Mouse (Mus musculus) retina, postnatal 1 day (tissue): Measurements from ENCODE around the gene Brinp3.

Experiments
- DNase-seq: peaks from one replicate; pipeline ENCODE4 v3.0.0-alpha.2; 2012

The Brinp3 gene

DNA sequence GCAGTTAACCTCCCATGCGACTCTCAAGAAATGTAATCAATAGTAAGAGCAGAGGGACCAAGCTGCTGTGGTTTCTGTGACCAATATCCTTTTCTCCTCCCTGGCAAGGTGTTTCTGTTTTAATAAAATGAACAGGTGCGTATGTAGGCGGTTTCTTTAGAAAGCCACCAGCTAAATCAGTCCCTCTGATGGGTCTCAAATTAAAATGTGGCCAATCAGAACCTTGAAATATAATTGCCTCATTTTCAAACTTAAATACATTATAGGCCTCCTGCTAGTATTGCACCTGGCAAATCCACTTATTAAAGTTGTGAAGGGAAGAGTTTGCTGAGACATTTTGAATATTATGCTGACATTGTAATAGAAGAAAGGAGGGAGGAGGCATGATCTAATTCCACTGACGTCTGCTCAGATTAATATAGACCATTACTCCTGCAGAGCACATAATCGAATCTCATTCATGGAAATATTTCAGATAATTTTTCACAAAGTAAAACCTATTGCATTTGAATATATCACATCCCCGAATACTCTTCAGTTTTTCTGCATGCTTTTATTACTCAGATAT is 305.5 kb downstream of the Brinp3 start:
- no peak for DNase-seq

DNA sequence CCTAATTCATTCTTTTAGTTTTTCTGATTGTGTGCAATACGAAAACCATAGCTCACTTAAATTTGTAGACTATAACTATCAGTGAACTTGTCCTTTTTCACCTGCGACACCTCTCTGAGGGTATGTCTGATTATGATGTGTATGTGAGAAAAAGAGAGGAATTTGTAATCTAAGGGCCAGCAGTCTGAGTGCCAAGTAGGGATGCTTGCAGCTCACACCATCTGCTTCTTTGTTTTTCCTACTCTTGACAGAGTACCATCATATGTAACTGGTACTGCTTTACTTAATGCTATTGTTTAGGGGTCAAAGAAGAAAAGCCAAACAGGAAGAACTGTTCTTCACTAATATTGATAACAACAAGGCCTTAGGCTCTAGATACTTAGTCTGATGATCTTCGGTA is 307.3 kb downstream of the Brinp3 start:
- DNase-seq, result no peak

DNA sequence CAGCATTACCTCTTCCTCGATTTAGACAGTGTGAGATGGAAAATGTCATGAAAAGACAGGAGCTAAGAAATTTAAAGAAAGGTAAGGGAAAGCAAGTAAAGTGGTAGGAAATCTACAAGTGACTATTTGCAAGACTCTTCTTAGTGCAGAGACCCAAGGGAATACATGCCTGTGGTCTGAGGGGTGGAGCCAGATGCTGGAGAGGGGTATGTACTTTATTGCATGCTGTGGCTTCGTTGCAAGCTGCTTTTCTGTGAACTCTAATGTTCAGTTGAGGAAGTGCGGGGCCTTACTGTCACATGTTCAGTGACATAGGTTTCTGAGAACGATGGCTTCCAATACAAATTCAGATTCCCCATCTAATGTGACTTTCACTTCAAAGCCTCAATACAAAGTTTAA is 313.2 kb downstream of the Brinp3 start:
- DNase-seq, result no peak

DNA sequence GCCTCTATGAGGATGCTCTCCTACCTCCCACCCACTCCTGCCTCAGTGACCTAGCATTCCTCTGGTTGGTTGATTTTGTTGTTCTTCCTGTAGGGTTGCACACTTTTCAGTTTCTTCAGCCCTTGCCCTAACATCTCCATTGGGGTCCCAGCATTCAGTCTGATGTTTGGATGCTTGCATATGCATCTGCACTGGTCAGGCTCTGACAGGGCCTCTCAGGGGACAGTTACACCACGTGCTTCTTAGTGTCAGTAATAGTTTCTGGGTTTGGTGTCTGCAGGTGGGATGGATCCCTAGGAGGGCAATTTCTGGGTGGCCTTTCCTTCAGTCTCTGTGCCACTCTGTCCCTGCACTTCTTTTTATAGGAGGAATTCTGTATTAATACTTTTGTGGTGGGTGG is 339.3 kb downstream of the Brinp3 start:
- DNase-seq, result no peak

DNA sequence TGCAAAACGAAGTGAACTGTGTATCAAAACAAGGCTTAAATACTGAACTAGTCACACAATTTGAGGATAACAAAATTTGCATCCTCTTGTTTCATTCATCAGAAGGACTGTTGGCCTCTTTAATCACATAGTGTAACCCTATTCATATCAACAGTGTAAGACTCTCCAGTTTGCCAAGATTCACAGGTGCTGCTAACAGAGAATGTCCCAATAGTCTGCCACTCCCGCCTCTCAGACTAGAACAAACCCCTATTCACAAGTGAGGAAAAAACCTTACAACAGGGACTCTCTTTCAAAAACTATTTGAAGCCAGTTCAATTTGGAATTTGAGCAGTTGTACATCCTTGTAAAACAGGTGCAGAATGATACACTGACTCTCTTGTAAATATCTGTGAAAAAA is 349.5 kb downstream of the Brinp3 start:
- no peak for DNase-seq

DNA sequence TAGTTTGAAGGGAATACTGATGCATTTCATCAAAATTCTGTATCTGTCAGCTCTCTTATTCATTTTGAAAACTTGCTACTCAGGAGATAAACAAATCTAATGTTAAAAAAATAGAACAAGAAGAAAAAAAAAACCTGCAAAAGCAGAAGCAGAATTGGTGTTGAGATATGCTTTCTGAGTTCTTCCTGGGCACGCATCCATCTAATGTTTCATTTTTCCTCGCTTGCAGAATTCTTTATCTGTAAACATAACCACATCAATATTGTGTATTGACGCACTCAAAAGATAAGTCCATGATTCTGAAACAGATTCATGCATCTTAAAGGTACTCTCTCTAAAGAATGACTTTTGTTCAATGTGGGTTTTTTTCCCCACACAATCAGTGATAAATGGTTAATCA is 354.3 kb downstream of the Brinp3 start:
- DNase-seq, result no peak

DNA sequence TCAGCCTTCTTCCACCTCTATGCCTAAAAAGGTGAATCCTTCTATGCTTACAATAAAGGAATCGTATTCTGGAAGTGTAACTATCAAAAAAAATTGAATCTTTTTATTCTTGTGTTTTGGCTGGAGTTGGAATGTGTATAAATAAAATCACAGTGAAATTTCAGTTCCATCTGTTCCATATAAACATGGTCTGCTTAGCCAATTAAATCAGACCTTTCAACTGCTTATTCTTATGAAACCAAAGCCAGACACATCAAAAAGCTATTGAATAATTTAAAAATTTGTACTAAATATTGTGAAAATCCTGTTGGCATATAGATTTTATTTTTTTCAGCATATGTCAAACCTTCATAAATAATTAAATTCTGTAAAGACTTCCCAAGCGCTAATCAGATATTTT is 355.6 kb downstream of the Brinp3 start:
- no peak for DNase-seq

DNA sequence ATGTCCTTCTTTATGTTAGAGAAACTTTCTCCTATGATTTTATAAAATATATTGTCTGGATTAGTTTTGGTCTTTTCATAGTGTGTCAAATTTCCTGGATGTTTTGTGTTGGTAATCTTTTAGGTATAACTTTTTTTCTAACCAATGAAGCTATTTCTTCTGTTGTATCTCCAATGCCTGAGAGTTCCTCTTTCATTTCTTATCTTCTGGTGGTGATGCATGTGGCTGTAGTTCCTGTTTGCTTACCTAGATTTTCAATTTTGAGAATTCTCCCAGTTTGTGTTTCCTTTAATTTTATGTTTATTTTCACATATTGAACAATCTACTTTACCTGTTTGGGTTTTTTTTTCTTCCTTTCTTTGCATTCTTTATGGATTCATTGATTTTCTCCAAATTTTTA is 404.1 kb downstream of the Brinp3 start:
- no peak for DNase-seq

DNA sequence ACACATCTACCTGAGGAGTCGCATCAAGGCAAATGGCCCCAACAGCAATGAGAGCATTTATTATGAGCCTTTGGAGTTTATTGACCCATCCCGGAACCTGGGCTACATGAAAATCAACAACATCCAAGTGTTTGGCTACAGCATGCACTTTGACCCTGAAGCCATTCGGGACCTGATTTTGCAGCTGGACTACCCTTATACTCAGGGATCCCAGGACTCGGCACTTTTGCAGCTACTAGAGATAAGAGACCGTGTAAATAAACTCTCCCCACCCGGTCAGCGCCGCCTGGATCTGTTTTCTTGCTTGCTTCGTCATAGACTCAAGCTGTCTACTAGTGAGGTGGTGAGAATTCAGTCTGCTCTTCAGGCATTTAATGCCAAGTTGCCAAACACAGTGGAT is 407.1 kb downstream of the Brinp3 start:
- no peak for DNase-seq

DNA sequence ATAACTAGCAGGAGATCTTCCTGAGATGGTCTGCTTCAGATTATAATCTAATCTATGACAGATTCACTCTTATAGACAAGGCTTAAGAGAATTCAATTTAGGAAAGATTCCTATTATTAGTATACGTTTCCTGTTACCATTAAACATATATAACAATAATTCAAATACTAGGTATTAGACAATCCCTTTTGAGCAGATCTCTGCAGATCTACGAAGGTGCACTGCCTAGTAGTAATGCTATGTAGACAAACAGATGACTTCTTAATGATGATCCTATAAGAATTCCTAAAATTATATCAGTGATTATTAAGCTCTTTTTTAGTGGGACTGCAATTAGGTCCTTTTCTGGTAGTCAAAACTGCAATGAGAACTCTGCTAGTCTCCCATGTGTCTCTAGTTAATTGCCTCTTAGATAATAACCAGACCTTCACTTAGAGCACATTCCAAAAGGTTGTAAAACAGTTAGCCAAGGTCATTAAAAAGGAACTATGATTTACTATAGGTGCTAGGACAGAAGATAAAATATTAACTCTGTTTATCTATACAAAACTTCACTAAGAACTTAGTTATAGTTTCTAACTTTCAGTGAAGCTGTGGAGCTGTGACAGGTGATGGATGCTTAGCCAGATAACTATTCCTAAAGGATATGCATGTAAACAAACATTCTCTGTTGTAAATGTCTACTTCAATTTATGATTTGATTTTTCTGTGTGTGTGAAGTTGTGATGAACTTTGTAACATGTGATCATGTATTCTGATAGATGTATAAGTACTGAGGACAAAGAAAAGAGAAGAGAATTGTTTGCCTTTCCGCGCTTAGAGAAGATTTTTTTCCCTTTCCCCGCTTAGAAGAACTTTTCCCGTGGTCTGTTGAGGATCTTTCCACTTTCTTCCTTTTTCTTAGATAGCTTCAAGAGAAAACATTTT is 445.2 kb downstream of the Brinp3 start:
- no peak for DNase-seq
